ENCODE assay signal across 7 mouse cellular contexts in genomic region chr2:154603638-154604153, GRCm38 (mm10). TPM values are rescaled to one million over a fixed set of nuclear protein-coding genes. Genes with fewer than 3 reads are reported as not detected.
DNase-seq lines count a peak whose midpoint lies in the region; ATAC-seq and TF ChIP-seq lines count a peak whose summit lies in the region.

Gene Pxmp4, minus strand, starts transcription at chr2:154603708.

- H3K4me1 ChIP-seq in embryonic facial prominence, embryonic 10.5 days, result peaks cover 14% of the 10 kb centered on the region
- 0 out of 2 replicates have a peak, but pooled peaks cover 4% of the 10 kb centered on the region for H3K4me1 ChIP-seq in intestine, postnatal 0 days (replicated peaks; ENCODE audit: control insufficient read depth, insufficient read depth, low read length)
- peaks cover 11% of the 10 kb centered on the region for H3K4me1 ChIP-seq in midbrain, embryonic 12.5 days
- H3K4me1 ChIP-seq in small intestine, adult 2 months (ENCODE audit: control insufficient read depth, insufficient read depth, insufficient read length, low read length), result peaks cover 5% of the 10 kb centered on the region; the same call in 1 of the 2 replicates

- ATAC-seq in intestine, postnatal 0 days, result peak; percentile 100
- ATAC-seq in midbrain, embryonic 12.5 days (ENCODE audit: low FRiP score, low read depth), result peak; percentile 100

- TF ChIP-seq CTCF in intestine, postnatal 0 days (IDR thresholded peaks at IDR 0.05; ENCODE audit: low read depth), result no peak
- TF ChIP-seq CTCF in small intestine, adult 2 months (IDR thresholded peaks at IDR 0.05; ENCODE audit: extremely low read depth, insufficient read length, insufficient replicate concordance, low read depth, low read length), result no peak

- H3K27ac ChIP-seq in embryonic facial prominence, embryonic 10.5 days (replicated peaks), result peak within 1 kb of the TSS; percentile 84
- peak within 1 kb of the TSS; percentile 95 for H3K27ac ChIP-seq in intestine, postnatal 0 days (ENCODE audit: low read depth, low read length)
- H3K27ac ChIP-seq in midbrain, embryonic 12.5 days (replicated peaks), result peak within 1 kb of the TSS; percentile 40
- peak within 1 kb of the TSS; percentile 74 for H3K27ac ChIP-seq in small intestine, adult 2 months (ENCODE audit: insufficient read depth, low read depth, low read length)

- WGBS in embryonic facial prominence, embryonic 10.5 days, result 1% methylated on average over 13 of the region's 13 CpGs
- 1% methylated on average over 13 of the region's 13 CpGs for WGBS in intestine, postnatal 0 days
- WGBS in midbrain, embryonic 12.5 days, result under 1% methylated on average over 13 of the region's 13 CpGs
- under 1% methylated on average over 13 of the region's 13 CpGs for WGBS in small intestine, adult 2 months

- peak within 1 kb of the TSS; percentile 81 for H3K4me3 ChIP-seq in embryonic facial prominence, embryonic 10.5 days
- H3K4me3 ChIP-seq in intestine, postnatal 0 days (ENCODE audit: low read depth, low read length), result peak within 1 kb of the TSS; percentile 78
- peak within 1 kb of the TSS; percentile 66 for H3K4me3 ChIP-seq in midbrain, embryonic 12.5 days
- peak within 1 kb of the TSS; percentile 89 for H3K4me3 ChIP-seq in small intestine, adult 2 months (ENCODE audit: low read depth, low read length)

- intact Hi-C loops in left cerebral cortex, postnatal 4 days (cut with DNase I), result no loop called here

- TF ChIP-seq POLR2A in small intestine, adult 2 months (IDR thresholded peaks at IDR 0.05; ENCODE audit: low read depth, low read length), result peak; percentile 72; the same call in 1 of the 2 replicates

- peak within 1 kb of the TSS; percentile 92 for H3K9ac ChIP-seq in intestine, postnatal 0 days (ENCODE audit: low read depth, low read length)
- peak within 1 kb of the TSS; percentile 75 for H3K9ac ChIP-seq in midbrain, embryonic 12.5 days (replicated peaks)

- no peaks in the 10 kb centered on the region for H3K36me3 ChIP-seq in embryonic facial prominence, embryonic 10.5 days (replicated peaks)
- no peaks in the 10 kb centered on the region for H3K36me3 ChIP-seq in intestine, postnatal 0 days (ENCODE audit: control insufficient read depth, insufficient read depth)
- H3K36me3 ChIP-seq in midbrain, embryonic 12.5 days, result no peaks in the 10 kb centered on the region
- H3K36me3 ChIP-seq in small intestine, adult 2 months (ENCODE audit: control insufficient read depth, insufficient read depth, low read length), result no peaks in the 10 kb centered on the region

- no peaks in the 10 kb centered on the region for H3K9me3 ChIP-seq in embryonic facial prominence, embryonic 10.5 days
- H3K9me3 ChIP-seq in intestine, postnatal 0 days (ENCODE audit: control insufficient read depth), result no peaks in the 10 kb centered on the region
- no peaks in the 10 kb centered on the region for H3K9me3 ChIP-seq in midbrain, embryonic 12.5 days

- H3K4me2 ChIP-seq in intestine, postnatal 0 days (replicated peaks; ENCODE audit: low read depth), result peak within 1 kb of the TSS; percentile 81
- peak within 1 kb of the TSS; percentile 66 for H3K4me2 ChIP-seq in midbrain, embryonic 12.5 days (replicated peaks)

- peak; percentile 99 for DNase-seq in adrenal gland, postnatal 10 days
- peak; percentile 94 for DNase-seq in embryonic facial prominence, embryonic 10.5 days (ENCODE audit: low spot score)
- DNase-seq in gonadal fat pad, adult 2 months (ENCODE audit: low read depth), result peak; percentile 99
- DNase-seq in left cerebral cortex, postnatal 4 days, result peak; percentile 99

- 0 out of 2 replicates have a peak, but pooled peaks cover 2% of the 10 kb centered on the region for H3K27me3 ChIP-seq in embryonic facial prominence, embryonic 10.5 days (replicated peaks; ENCODE audit: low read depth, poor library complexity, severe bottlenecking)
- H3K27me3 ChIP-seq in intestine, postnatal 0 days (replicated peaks; ENCODE audit: control insufficient read depth, insufficient read depth, low read length), result no peaks in the 10 kb centered on the region
- H3K27me3 ChIP-seq in midbrain, embryonic 12.5 days, result peaks cover 5% of the 10 kb centered on the region
- H3K27me3 ChIP-seq in small intestine, adult 2 months (ENCODE audit: control insufficient read depth, insufficient read depth, low read length), result no peaks in the 10 kb centered on the region

RNA-seq across cellular contexts. Expression of gene Pxmp4, which starts in this region (rescaled TPM):
- 10 to 100 TPM; 45.5 to 53.0 TPM for total RNA-seq in adrenal gland, postnatal 10 days (2021)
- polyA plus RNA-seq in embryonic facial prominence, embryonic 10.5 days (2016; fragmentation: Nextera tagmentation; extraction: Ambion mirVana), result 11.6 and 13.8 TPM in 2 replicates
- polyA plus RNA-seq in gonadal fat pad, adult 2 months (2012; rRNA removed), result 47.5 and 68.3 TPM in 2 replicates
- polyA plus RNA-seq in intestine, postnatal 0 days (2015; fragmentation: Nextera tagmentation; extraction: Ambion mirVana), result 62.5 and 66.6 TPM in 2 replicates
- 10 to 100 TPM; 11.8 to 12.2 TPM for total RNA-seq in left cerebral cortex, postnatal 4 days (2021)
- 9.4 and 13.8 TPM in 2 replicates for polyA plus RNA-seq in midbrain, embryonic 12.5 days (2016; fragmentation: Nextera tagmentation; extraction: Ambion mirVana)
- 21.4 and 28.8 TPM in 2 replicates for polyA plus RNA-seq in small intestine, adult 2 months (2012; rRNA removed)

Comparison
In these comparisons a context has a peak if more than half of its experiments do, and no peak if none do; other contexts are left out.
1. Peak in every context shown above with its lines: DNase-seq, ATAC-seq, H3K4me3 ChIP-seq and H3K27ac ChIP-seq.
2. H3K27ac ChIP-seq: peak in every context shown above with its lines; median percentile 95 in intestine, postnatal 0 days; 84 in embryonic facial prominence, embryonic 10.5 days; 74 in small intestine, adult 2 months; 40 in midbrain, embryonic 12.5 days.